Mouse (Mus musculus) gastrocnemius, postnatal 14 days (tissue): Measurements from ENCODE around the gene Ubac2. TPM values are rescaled to one million over a fixed set of nuclear protein-coding genes. Genes with fewer than 3 reads are reported as not detected.

Experiments used
- DNase-seq: peaks from one replicate; pipeline ENCODE4 v3.0.0; 2021; ENCODE audit warnings: mixed read lengths
- intact Hi-C: fragments of 180-260 bp; cut with DNase I; formaldehyde crosslinking; loops from one replicate; pipeline ENCODE4 v1.15.1; 2025; ENCODE audit warnings: low total_unique reads
- total RNA-seq, 2 experiments: library from RNA; stranded (reverse); gene quantifications; 2 replicates each; pipeline ENCODE4 v1.2.3; 2021

Ubac2 gene
- total RNA-seq, 2 experiments from 2014 or later, result 18.2 to 20.8 TPM

- DNase-seq, result no peak
- intact Hi-C loops, result loop anchor here (5.0 kb wide), 1 partner anchor 51 kb away; no protein-coding TSS in a partner anchor
Observed at GRCm38 (mm10) chr14:121918266-121918665, 39.8 kb downstream of the Ubac2 start.

- intact Hi-C loops, result loop anchor here (5.0 kb wide), 1 partner anchor 52 kb away; no protein-coding TSS in a partner anchor
- no peak for DNase-seq
Observed at GRCm38 (mm10) chr14:121919752-121920151, 41.3 kb downstream of the Ubac2 start.

- no peak for DNase-seq
- intact Hi-C loops, result no loop called here
Observed at GRCm38 (mm10) chr14:121920511-121921124, 42.2 kb downstream of the Ubac2 start.

GRCm38 (mm10) chr14:121922016-121922415 lies 43.6 kb downstream of the Ubac2 start:
- DNase-seq, result no peak
- intact Hi-C loops, result no loop called here

- intact Hi-C loops, result no loop called here
- DNase-seq, result no peak
Observed at GRCm38 (mm10) chr14:121922731-121923130, 44.3 kb downstream of the Ubac2 start.

- DNase-seq, result no peak
- intact Hi-C loops, result no loop called here
Observed at GRCm38 (mm10) chr14:121924876-121925275, 46.5 kb downstream of the Ubac2 start.

GRCm38 (mm10) chr14:121926901-121927300 lies 48.5 kb downstream of the Ubac2 start:
- DNase-seq, result no peak
- intact Hi-C loops, result loop anchor here (2.0 kb wide), 1 partner anchor 132 kb away; no protein-coding TSS in a partner anchor

GRCm38 (mm10) chr14:121927451-121927850 lies 49.0 kb downstream of the Ubac2 start:
- intact Hi-C loops, result loop anchor here (2.0 kb wide), 1 partner anchor 131 kb away; no protein-coding TSS in a partner anchor

GRCm38 (mm10) chr14:121928375-121929137 lies 50.1 kb downstream of the Ubac2 start:
- DNase-seq, result peak; percentile 45

More at GRCm38 (mm10) chr14:121927451-121927850, 49.0 kb downstream of the Ubac2 start:
- DNase-seq, result no peak

GRCm38 (mm10) chr14:121929243-121929951 lies 51.0 kb downstream of the Ubac2 start:
- intact Hi-C loops, result no loop called here

More at GRCm38 (mm10) chr14:121928375-121929137, 50.1 kb downstream of the Ubac2 start:
- intact Hi-C loops, result no loop called here

GRCm38 (mm10) chr14:121930731-121931383 lies 52.4 kb downstream of the Ubac2 start:
- intact Hi-C loops, result no loop called here
- DNase-seq, result no peak

More at GRCm38 (mm10) chr14:121929243-121929951, 51.0 kb downstream of the Ubac2 start:
- DNase-seq, result no peak

- intact Hi-C loops, result no loop called here
- no peak for DNase-seq
Observed at GRCm38 (mm10) chr14:121931594-121931993, 53.2 kb downstream of the Ubac2 start.

- DNase-seq, result no peak
- intact Hi-C loops, result no loop called here
Observed at GRCm38 (mm10) chr14:121932180-121932579, 53.8 kb downstream of the Ubac2 start.

GRCm38 (mm10) chr14:121933906-121934596 lies 55.6 kb downstream of the Ubac2 start:
- no peak for DNase-seq
- intact Hi-C loops, result no loop called here

- no peak for DNase-seq
- intact Hi-C loops, result no loop called here
Observed at GRCm38 (mm10) chr14:121934597-121934946, 56.2 kb downstream of the Ubac2 start.

- intact Hi-C loops, result no loop called here
- DNase-seq, result no peak
Observed at GRCm38 (mm10) chr14:121936356-121936755, 57.9 kb downstream of the Ubac2 start.

GRCm38 (mm10) chr14:121936856-121937255 lies 58.4 kb downstream of the Ubac2 start:
- intact Hi-C loops, result no loop called here
- no peak for DNase-seq

GRCm38 (mm10) chr14:121937601-121938255 lies 59.3 kb downstream of the Ubac2 start:
- intact Hi-C loops, result no loop called here
- DNase-seq, result no peak
